Mouse (Mus musculus) right cerebral cortex, adult 18-20 months (tissue): ENCODE measurements at regions not wholly inside any gene's neighbourhood (a gene's known extent, or its start where the extent isn't known, plus 50 kb on each side); places are given as distances from the start of the nearest gene placed in this dataset.
A peak's percentile ranks its signal among the peaks of the same experiment; 100 is the strongest.

ENCODE experiments used
- DNase-seq: peaks from one replicate; pipeline ENCODE4 v3.0.0; 2022; ENCODE audit warnings: mixed read lengths

DNA sequence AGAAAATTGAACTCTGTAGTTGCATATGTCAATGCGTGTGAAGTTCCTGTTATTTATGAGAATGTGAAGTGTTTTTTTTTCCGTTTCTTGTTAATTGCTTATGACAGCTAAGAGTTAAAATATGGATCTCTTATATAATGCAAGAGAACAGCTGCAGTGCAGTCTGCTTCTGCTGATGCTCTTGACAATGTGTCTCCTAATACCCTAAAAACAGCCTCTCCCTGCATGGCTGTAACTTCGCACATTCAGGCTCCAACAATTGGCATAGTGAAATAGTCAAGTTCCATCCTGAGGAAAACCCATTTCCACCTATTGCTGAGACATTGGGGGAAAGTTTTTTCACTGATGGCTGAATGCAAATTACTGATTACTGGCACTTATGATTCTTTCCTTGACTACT, 640.0 kb upstream of the Pcdh17 start:
- peak; percentile 11 for DNase-seq
